26 mouse cellular contexts compared by ENCODE assay signal in the genomic region with DNA sequence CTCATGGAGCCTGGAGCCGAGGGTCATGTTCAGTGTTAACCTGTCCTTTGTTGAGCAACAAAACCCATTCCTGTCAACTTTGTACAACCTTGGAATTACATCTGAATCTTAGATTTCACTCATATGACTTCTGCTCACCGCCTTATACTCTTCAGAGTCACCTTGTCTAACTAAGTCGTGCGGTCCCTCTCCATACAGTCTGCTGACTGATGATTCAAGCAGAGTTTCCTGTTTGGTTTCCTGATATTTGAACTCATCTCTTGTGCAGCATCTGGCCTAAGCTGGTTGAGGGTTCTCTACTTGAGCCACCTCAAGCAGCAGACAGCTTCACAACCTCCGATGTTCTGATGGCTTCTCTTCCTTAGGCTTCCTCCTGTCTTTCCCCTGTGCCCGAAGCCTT.
DNase-seq lines count a peak whose midpoint lies in the region; ATAC-seq and TF ChIP-seq lines count a peak whose summit lies in the region.
"Had no signal": no experiment of that assay in that cellular context is flagged by ENCODE, and none has a peak within 500 bp of the region (broad histone marks: within the 10 kb centered on the region; RNA-seq: fewer than 3 reads in every experiment).

No protein-coding gene starts in this region.

- peak; percentile 33 for DNase-seq in thymus, postnatal 14 days
- no peak for DNase-seq in thymus, adult 2 months
- DNase-seq in induced T-regulatory cell, adult 2 months (ENCODE audit: low read depth): peak; percentile 69
- no peak for DNase-seq in urinary bladder, postnatal 10 days (ENCODE audit: low spot score)
- DNase-seq in right cerebral cortex, postnatal 10 days (ENCODE audit: low spot score in 2 of 2): no peak
- DNase-seq in adipocyte (ENCODE audit: low spot score): no peak
- DNase-seq: adrenal gland, adult 8-10 months; B cell, adult 2 months; cerebellum, adult 11-12 months; gastrocnemius, adult 2 months; gastrocnemius, postnatal 36 days; heart, adult 2 months; kidney, adult 8-10 months; lung, postnatal 36 days; right cerebral cortex, postnatal 14 days had no signal

- H3K36me3 ChIP-seq in thymus, adult 2 months (ENCODE audit: control insufficient read depth, insufficient read depth, low read length): no peaks in the 10 kb centered on the region
- H3K36me3 ChIP-seq: heart, embryonic 15.5 days; limb, embryonic 13.5 days; midbrain, embryonic 12.5 days had no signal

- WGBS in thymus, adult 2 months: 22% methylated on average over 6 of the region's 6 CpGs

- no peak for TF ChIP-seq CTCF in thymus, adult 2 months (IDR thresholded peaks at IDR 0.05; ENCODE audit: borderline replicate concordance, control insufficient read depth, extremely low read depth, insufficient read depth, low read length, poor library complexity)

- TF ChIP-seq POLR2A in thymus, adult 2 months (IDR thresholded peaks at IDR 0.05; ENCODE audit: control insufficient read depth, extremely low read depth, insufficient read depth, low read length, poor library complexity): no peak

- ATAC-seq in CD4-positive, CD25-positive, alpha-beta regulatory T cell, adult 4 months: peak; percentile 70
- ATAC-seq: forebrain, embryonic 16.5 days; hindbrain, embryonic 16.5 days; intestine, embryonic 16.5 days had no signal

- H3K4me3 ChIP-seq in thymus, adult 2 months (ENCODE audit: control insufficient read depth, insufficient read depth, low read length): no peak overlapping the region
- H3K4me3 ChIP-seq: erythroblast, embryonic 14.5 days; gastrocnemius, adult 2 months; heart, adult 2 months; heart, embryonic 15.5 days; limb, embryonic 13.5 days; megakaryocyte, embryonic 14.5 days; midbrain, embryonic 12.5 days; myocyte had no signal

- no peak overlapping the region for H3K27ac ChIP-seq in thymus, adult 2 months (ENCODE audit: control insufficient read depth, insufficient read depth, low read length)
- H3K27ac ChIP-seq: gastrocnemius, adult 2 months; heart, adult 2 months; heart, embryonic 15.5 days; kidney, postnatal 0 days; limb, embryonic 13.5 days; midbrain, embryonic 12.5 days had no signal

- no peaks in the 10 kb centered on the region for H3K27me3 ChIP-seq in thymus, adult 2 months (ENCODE audit: control insufficient read depth, insufficient read depth, low read length)
- H3K27me3 ChIP-seq: heart, embryonic 15.5 days; limb, embryonic 13.5 days; midbrain, embryonic 12.5 days had no signal

- peaks cover 13% of the 10 kb centered on the region for H3K4me1 ChIP-seq in thymus, adult 2 months (replicated peaks; ENCODE audit: control insufficient read depth, insufficient read depth, low read length)

Comparison
In these comparisons a context has a peak if more than half of its experiments do, and no peak if none do; other contexts are left out.
1. DNase-seq: peak in thymus, postnatal 14 days (single experiment) and induced T-regulatory cell, adult 2 months (single experiment); none in thymus, adult 2 months (single experiment), urinary bladder, postnatal 10 days (single experiment), right cerebral cortex, postnatal 10 days (0 of 2) and adipocyte (single experiment).